In genomic region chr11:95858528-95859467, GRCm38 (mm10) we compare ENCODE assay signal across 7 mouse cellular contexts. TPM values are rescaled to one million over a fixed set of nuclear protein-coding genes. Genes with fewer than 3 reads are reported as not detected.
DNase-seq lines count a peak whose midpoint lies in the region; ATAC-seq lines count a peak whose summit lies in the region.

No protein-coding gene starts in this region.

- no peaks in the 10 kb centered on the region; the same call in 1 of the 2 replicates for H3K4me1 ChIP-seq in embryonic facial prominence, embryonic 11.5 days (ENCODE audit: control insufficient read depth, insufficient read depth, low read length)
- peaks cover 16% of the 10 kb centered on the region for H3K4me1 ChIP-seq in limb, embryonic 10.5 days
- peaks cover 18% of the 10 kb centered on the region for H3K4me1 ChIP-seq in midbrain, embryonic 13.5 days (replicated peaks)

- H3K36me3 ChIP-seq in embryonic facial prominence, embryonic 11.5 days (replicated peaks; ENCODE audit: control insufficient read depth, insufficient read depth, low read depth, low read length) = no peaks in the 10 kb centered on the region
- H3K36me3 ChIP-seq in limb, embryonic 10.5 days = no peaks in the 10 kb centered on the region
- no peaks in the 10 kb centered on the region for H3K36me3 ChIP-seq in midbrain, embryonic 13.5 days

- H3K27ac ChIP-seq in embryonic facial prominence, embryonic 11.5 days (replicated peaks; ENCODE audit: low read depth, low read length) = peak overlapping the region; percentile 80
- peak overlapping the region; percentile 87 for H3K27ac ChIP-seq in limb, embryonic 10.5 days
- peak overlapping the region; percentile 89 for H3K27ac ChIP-seq in midbrain, embryonic 13.5 days

- H3K27me3 ChIP-seq in embryonic facial prominence, embryonic 11.5 days (ENCODE audit: control insufficient read depth, insufficient read depth, low read length) = no peaks in the 10 kb centered on the region
- no peaks in the 10 kb centered on the region for H3K27me3 ChIP-seq in limb, embryonic 10.5 days (ENCODE audit: low read depth, poor library complexity, severe bottlenecking)
- no peaks in the 10 kb centered on the region for H3K27me3 ChIP-seq in midbrain, embryonic 13.5 days

- H3K9ac ChIP-seq in embryonic facial prominence, embryonic 11.5 days (replicated peaks; ENCODE audit: low read length) = peak overlapping the region; percentile 72
- H3K9ac ChIP-seq in midbrain, embryonic 13.5 days (replicated peaks) = peak overlapping the region; percentile 70

- ATAC-seq in embryonic facial prominence, embryonic 11.5 days (replicated peaks; ENCODE audit: insufficient number of reproducible peaks, low FRiP score, low TSS enrichment, low read depth) = peak; percentile 97
- ATAC-seq in granulocyte monocyte progenitor cell, adult 5-6 weeks (replicated peaks; ENCODE audit: poor library complexity, severe bottlenecking) = peak; percentile 95
- peak; percentile 99 for ATAC-seq in midbrain, embryonic 13.5 days

- under 1% methylated on average over 58 of the region's 58 CpGs for WGBS in embryonic facial prominence, embryonic 11.5 days
- WGBS in limb, embryonic 10.5 days = under 1% methylated on average over 58 of the region's 58 CpGs
- under 1% methylated on average over 58 of the region's 58 CpGs for WGBS in midbrain, embryonic 13.5 days

- DNase-seq in adrenal gland, postnatal 14 days = peak; percentile 99
- DNase-seq in embryonic facial prominence, embryonic 11.5 days (ENCODE audit: low spot score) = peak; percentile 98
- DNase-seq in kidney, adult 11 months = peak; percentile 98
- peak; percentile 96 for DNase-seq in limb, embryonic 10.5 days (ENCODE audit: low spot score)
- peak; percentile 93 for DNase-seq in spleen, adult 12 weeks (ENCODE audit: low spot score)

- H3K4me2 ChIP-seq in embryonic facial prominence, embryonic 11.5 days (ENCODE audit: low read depth, low read length) = peak overlapping the region; percentile 75
- peak overlapping the region; percentile 79 for H3K4me2 ChIP-seq in midbrain, embryonic 13.5 days (replicated peaks)

- peak overlapping the region; percentile 73 for H3K4me3 ChIP-seq in embryonic facial prominence, embryonic 11.5 days (ENCODE audit: low read depth, low read length)
- peak overlapping the region; percentile 80 for H3K4me3 ChIP-seq in limb, embryonic 10.5 days
- peak overlapping the region; percentile 79 for H3K4me3 ChIP-seq in midbrain, embryonic 13.5 days (replicated peaks)

- no peaks in the 10 kb centered on the region for H3K9me3 ChIP-seq in embryonic facial prominence, embryonic 11.5 days (replicated peaks; ENCODE audit: control insufficient read depth, low read length)
- no peaks in the 10 kb centered on the region for H3K9me3 ChIP-seq in limb, embryonic 10.5 days (replicated peaks)
- no peaks in the 10 kb centered on the region for H3K9me3 ChIP-seq in midbrain, embryonic 13.5 days

RNA-seq across cellular contexts. Expression of gene Abi3, which starts 16.5 kb away (rescaled TPM):
- 15.6 and 20.9 TPM in 2 replicates for total RNA-seq in adrenal gland, postnatal 14 days (2021)
- 2.1 and 2.4 TPM in 2 replicates for polyA plus RNA-seq in embryonic facial prominence, embryonic 11.5 days (2014; fragmentation: Nextera tagmentation; extraction: Ambion mirVana)
- total RNA-seq in granulocyte monocyte progenitor cell, adult 5-6 weeks (2014; fragmentation: Nextera tagmentation) = 5.1 and 7.0 TPM in 2 replicates
- 1.9 and 2.4 TPM in 2 replicates for total RNA-seq in granulocyte monocyte progenitor cell, adult 5-6 weeks (2017)
- polyA plus RNA-seq in limb, embryonic 10.5 days (2016; fragmentation: Nextera tagmentation; extraction: Ambion mirVana) = 4.0 and 4.4 TPM in 2 replicates
- 1.1 and 1.6 TPM in 2 replicates for polyA plus RNA-seq in midbrain, embryonic 13.5 days (2015; fragmentation: Nextera tagmentation; extraction: Ambion mirVana)

RNA-seq across cellular contexts. Expression of gene Gngt2, which starts 21.8 kb away (rescaled TPM):
- 30.3 and 31.4 TPM in 2 replicates for total RNA-seq in adrenal gland, postnatal 14 days (2021)
- polyA plus RNA-seq in embryonic facial prominence, embryonic 11.5 days (2014; fragmentation: Nextera tagmentation; extraction: Ambion mirVana) = 7.8 and 9.2 TPM in 2 replicates
- 2.7 and 24.3 TPM in 2 replicates for total RNA-seq in granulocyte monocyte progenitor cell, adult 5-6 weeks (2014; fragmentation: Nextera tagmentation)
- 7.7 and 13.4 TPM in 2 replicates for total RNA-seq in granulocyte monocyte progenitor cell, adult 5-6 weeks (2017)
- 8.9 and 9.3 TPM in 2 replicates for polyA plus RNA-seq in limb, embryonic 10.5 days (2016; fragmentation: Nextera tagmentation; extraction: Ambion mirVana)
- 2.7 and 3.8 TPM in 2 replicates for polyA plus RNA-seq in midbrain, embryonic 13.5 days (2015; fragmentation: Nextera tagmentation; extraction: Ambion mirVana)

RNA-seq across cellular contexts. Expression of gene Phospho1, which starts 34.5 kb away (rescaled TPM):
- total RNA-seq in adrenal gland, postnatal 14 days (2021) = 269 and 312 TPM in 2 replicates
- not detected in 2 replicates for polyA plus RNA-seq in embryonic facial prominence, embryonic 11.5 days (2014; fragmentation: Nextera tagmentation; extraction: Ambion mirVana)
- 1.5 TPM in 1 of 2 replicates, not detected in the other for total RNA-seq in granulocyte monocyte progenitor cell, adult 5-6 weeks (2014; fragmentation: Nextera tagmentation)
- total RNA-seq in granulocyte monocyte progenitor cell, adult 5-6 weeks (2017) = 0.41 TPM in 1 of 2 replicates, not detected in the other
- polyA plus RNA-seq in limb, embryonic 10.5 days (2016; fragmentation: Nextera tagmentation; extraction: Ambion mirVana) = not detected in 2 replicates
- not detected in 2 replicates for polyA plus RNA-seq in midbrain, embryonic 13.5 days (2015; fragmentation: Nextera tagmentation; extraction: Ambion mirVana)

RNA-seq across cellular contexts. Expression of gene B4galnt2, which starts 55.9 kb away (rescaled TPM):
- total RNA-seq in adrenal gland, postnatal 14 days (2021) = not detected in 2 replicates
- polyA plus RNA-seq in embryonic facial prominence, embryonic 11.5 days (2014; fragmentation: Nextera tagmentation; extraction: Ambion mirVana) = not detected in 2 replicates
- not detected in 2 replicates for total RNA-seq in granulocyte monocyte progenitor cell, adult 5-6 weeks (2014; fragmentation: Nextera tagmentation)
- not detected in 2 replicates for total RNA-seq in granulocyte monocyte progenitor cell, adult 5-6 weeks (2017)
- 0.10 TPM in 1 of 2 replicates, not detected in the other for polyA plus RNA-seq in limb, embryonic 10.5 days (2016; fragmentation: Nextera tagmentation; extraction: Ambion mirVana)
- not detected in 2 replicates for polyA plus RNA-seq in midbrain, embryonic 13.5 days (2015; fragmentation: Nextera tagmentation; extraction: Ambion mirVana)

Comparison
In these comparisons a context has a peak if more than half of its experiments do, and no peak if none do; other contexts are left out.
1. Peak in every context shown above with its lines: DNase-seq, ATAC-seq, H3K4me3 ChIP-seq and H3K27ac ChIP-seq.